Mouse (Mus musculus): ENCODE measurements around the gene Ninj2. TPM values are rescaled to one million over a fixed set of nuclear protein-coding genes. Genes with fewer than 3 reads are reported as not detected.

Gene Ninj2
- polyA plus RNA-seq (2014; fragmentation: Illumina TruSeq; extraction: RNeasy Lipid Tissue Mini Kit (QIAGEN cat#74804); ENCODE audit: insufficient read depth, low read depth, low replicate concordance) = 0.53 TPM

GRCm38 (mm10) chr6:120093100-120093499 lies at the start of gene Ninj2:
Gene Ninj2, plus strand, starts transcription at chr6:120093350.

Other genes with a start within 250 kb of the Ninj2 start
- gene Erc1, start 245.2 kb upstream of the Ninj2 start, polyA plus RNA-seq (2014; fragmentation: Illumina TruSeq; extraction: RNeasy Lipid Tissue Mini Kit (QIAGEN cat#74804); ENCODE audit: insufficient read depth, low read depth, low replicate concordance) = 3.0 TPM
- 8.9 TPM for gene Rad52, start 190.7 kb upstream of the Ninj2 start, polyA plus RNA-seq (2014; fragmentation: Illumina TruSeq; extraction: RNeasy Lipid Tissue Mini Kit (QIAGEN cat#74804); ENCODE audit: insufficient read depth, low read depth, low replicate concordance)
- 115 TPM for gene Wnk1, start 54.7 kb upstream of the Ninj2 start, polyA plus RNA-seq (2014; fragmentation: Illumina TruSeq; extraction: RNeasy Lipid Tissue Mini Kit (QIAGEN cat#74804); ENCODE audit: insufficient read depth, low read depth, low replicate concordance)
- gene D330020A13Rik, start 201.0 kb downstream of the Ninj2 start, polyA plus RNA-seq (2014; fragmentation: Illumina TruSeq; extraction: RNeasy Lipid Tissue Mini Kit (QIAGEN cat#74804); ENCODE audit: insufficient read depth, low read depth, low replicate concordance) = not detected
- not detected for gene B4galnt3, start 201.2 kb downstream of the Ninj2 start, polyA plus RNA-seq (2014; fragmentation: Illumina TruSeq; extraction: RNeasy Lipid Tissue Mini Kit (QIAGEN cat#74804); ENCODE audit: insufficient read depth, low read depth, low replicate concordance)

Measured in lung, adult 10 weeks (tissue).